Mouse (Mus musculus) cerebellum, postnatal 25 days (tissue): ENCODE measurements around the gene Fos.

ENCODE experiments used
- DNase-seq, 2 experiments: peaks; one replicate each; pipeline ENCODE4 v3.0.0; 2021; ENCODE audit warnings: mixed read lengths in 2 of 2

Fos gene

DNA sequence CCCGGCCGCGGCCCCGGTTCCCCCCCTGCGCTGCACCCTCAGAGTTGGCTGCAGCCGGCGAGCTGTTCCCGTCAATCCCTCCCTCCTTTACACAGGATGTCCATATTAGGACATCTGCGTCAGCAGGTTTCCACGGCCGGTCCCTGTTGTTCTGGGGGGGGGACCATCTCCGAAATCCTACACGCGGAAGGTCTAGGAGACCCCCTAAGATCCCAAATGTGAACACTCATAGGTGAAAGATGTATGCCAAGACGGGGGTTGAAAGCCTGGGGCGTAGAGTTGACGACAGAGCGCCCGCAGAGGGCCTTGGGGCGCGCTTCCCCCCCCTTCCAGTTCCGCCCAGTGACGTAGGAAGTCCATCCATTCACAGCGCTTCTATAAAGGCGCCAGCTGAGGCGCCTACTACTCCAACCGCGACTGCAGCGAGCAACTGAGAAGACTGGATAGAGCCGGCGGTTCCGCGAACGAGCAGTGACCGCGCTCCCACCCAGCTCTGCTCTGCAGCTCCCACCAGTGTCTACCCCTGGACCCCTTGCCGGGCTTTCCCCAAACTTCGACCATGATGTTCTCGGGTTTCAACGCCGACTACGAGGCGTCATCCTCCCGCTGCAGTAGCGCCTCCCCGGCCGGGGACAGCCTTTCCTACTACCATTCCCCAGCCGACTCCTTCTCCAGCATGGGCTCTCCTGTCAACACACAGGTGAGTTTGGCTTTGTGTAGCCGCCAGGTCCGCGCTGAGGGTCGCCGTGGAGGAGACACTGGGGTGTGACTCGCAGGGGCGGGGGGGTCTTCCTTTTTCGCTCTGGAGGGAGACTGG, at the start of gene Fos:
Fos (plus strand) TSS at position 410 of the 817 bp plus-strand sequence.
- peak; percentile 88 to 89 for DNase-seq

DNA sequence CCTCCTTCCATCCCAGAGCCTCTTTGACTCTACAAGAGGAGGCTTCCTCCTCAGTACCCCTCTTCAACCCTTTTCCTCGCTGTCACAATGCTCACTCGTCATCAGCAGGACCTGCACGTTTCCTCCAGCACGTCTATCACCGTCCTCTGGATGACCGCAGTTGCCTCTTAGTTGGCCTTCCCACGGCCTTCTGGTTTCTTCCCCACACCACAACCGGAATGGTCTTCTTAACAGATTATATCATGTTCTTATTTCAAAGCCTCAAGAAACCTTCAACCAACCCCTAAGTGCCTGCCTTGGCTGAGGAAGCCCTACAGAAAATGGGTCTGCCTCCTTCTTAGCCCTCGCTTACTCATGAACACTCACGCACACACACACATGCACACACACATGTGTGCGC, 48.0 kb upstream of the Fos start:
- no peak for DNase-seq

DNA sequence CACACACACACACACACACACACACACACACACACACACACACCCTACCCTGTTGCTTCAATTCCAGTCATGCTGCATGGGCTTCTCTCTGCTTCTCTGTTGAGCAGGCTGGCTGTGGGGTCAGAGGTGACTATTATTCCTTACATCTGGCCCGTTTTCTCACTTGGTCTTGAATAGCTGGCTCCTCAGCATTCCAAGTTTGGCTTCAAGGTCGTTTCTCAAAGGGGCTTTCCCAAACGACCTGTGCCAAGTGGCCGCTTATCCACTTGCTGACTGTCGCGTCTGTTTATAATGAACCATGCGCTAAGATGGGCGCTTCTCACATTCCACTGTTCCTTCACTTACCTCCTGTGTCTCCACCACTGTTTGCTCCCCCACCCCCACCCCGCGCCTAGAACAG, 47.6 kb upstream of the Fos start:
- no peak for DNase-seq

DNA sequence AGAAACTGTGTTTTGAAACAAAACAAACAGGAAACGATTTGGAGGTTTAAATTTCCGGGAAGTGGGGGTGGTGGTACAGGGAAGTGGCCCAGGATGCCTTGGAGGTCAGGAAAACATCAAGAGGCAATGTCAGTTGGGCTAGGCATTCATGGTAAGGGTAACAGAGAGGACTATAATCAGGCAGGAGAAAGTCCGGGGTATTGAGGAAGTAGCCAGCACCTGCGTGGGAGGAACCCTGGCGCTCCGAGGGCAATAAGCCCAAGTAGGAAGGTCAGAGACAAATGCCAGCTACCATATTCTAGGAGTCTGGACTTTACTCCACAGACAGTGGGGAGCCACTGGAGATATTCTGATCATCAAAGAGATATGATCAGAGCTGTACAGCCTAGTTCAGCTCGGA, 45.9 kb upstream of the Fos start:
- DNase-seq, result no peak

DNA sequence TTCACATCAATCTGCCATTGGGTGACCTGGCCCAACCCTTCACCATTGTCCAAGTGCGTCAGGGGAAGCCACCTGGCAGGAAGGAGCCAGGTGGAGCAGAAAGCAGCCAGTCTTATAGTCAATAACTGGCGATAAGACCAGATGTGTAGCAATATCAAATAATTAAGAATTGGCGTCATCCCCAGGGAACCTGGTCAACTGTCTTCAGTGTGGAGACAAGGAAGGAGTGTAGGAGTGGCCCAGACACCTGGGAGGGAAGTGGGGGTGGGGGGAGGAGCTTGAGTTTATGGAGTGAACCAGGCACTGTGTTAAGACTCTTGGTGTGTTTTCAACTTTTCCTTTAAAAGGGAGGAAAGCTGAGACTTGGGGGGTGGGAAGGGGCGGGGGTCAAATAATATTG, 43.7 kb upstream of the Fos start:
- DNase-seq, result no peak

DNA sequence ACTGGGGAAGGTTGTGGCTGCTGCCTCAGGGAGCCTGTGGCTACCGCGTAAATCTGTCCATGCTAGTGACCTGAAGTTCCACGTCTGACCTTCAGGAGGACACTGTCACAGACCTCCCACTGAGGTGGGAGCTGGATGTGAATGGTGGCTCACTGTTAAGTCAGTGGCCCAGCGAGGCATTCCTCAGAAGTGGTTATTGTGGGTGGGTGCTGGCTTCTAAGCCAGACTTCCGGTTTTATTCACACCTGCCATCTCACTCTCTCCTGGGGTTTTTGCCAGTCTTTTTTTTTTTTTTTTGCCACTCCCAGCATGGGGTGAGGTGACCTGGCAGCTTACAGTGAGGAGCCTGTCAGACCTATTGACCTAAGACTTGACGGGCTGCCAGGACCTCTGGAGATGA, 43.3 kb upstream of the Fos start:
- DNase-seq, result no peak

DNA sequence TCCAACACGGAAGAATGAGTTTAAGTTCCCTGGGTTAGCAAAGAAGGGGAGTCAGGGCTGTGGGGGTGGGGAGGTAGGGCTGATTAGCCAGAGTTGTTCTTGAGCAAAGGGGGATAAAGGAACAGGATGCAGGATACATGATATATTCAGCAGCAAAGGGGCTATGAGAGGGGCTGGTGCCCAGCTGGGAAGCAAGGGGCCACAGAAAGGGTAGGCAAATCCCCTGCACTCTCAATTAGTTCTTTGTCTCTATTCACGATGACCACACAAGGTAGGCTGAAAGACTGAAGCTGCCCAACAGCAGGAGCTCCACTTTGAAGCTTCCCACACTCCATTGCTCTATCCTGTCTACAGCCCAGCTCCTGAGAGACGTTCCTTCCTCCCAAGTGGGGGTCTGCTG, 39.8 kb upstream of the Fos start:
- DNase-seq, result no peak

DNA sequence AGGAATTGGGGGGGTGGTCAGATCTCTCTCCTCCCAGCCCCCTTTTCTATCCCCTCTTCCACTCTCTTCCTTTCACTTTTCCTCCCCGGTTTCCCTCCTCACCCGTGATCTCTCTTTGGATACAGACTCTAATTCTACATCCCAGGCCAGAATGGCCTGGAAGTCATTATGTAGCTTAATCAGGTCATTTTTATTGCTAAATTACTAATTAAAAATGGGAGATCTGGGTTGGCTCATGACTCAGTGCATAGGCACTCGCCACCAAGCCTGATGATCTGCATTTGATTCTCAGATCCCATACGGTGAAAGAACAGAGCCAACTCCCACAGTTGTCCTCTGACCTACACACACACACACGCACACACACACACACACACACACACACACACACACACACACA, 39.2 kb upstream of the Fos start:
- DNase-seq, result no peak

DNA sequence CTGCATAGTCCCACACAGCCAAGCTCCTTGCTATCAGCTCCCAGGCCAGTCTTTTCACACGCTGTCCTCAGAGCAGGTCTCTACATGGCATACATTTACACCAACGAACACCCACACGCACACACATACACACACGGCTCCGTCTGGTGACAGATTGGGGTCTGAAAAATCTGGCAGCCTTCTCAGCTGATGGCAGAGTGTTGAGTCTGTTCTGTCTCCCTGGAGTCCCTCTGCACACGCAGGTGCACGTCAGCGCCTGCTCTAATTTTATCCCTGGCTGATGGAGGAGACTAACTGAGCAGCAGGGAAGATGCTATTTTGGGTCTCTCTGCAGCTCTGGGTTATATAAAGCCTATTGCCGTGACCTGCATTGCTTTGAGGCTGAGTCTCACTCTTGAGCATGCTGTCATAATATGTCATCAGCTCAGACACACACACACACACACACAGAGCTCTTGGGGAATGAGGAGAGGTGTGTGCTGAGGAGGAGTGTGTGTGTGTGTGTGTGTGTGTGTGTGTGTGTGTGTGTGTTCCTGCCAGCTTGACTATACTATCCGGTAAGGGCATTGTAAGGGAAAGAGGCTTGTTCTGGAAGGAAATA, 37.6 kb upstream of the Fos start:
- peak; percentile 89 to 90 for DNase-seq

DNA sequence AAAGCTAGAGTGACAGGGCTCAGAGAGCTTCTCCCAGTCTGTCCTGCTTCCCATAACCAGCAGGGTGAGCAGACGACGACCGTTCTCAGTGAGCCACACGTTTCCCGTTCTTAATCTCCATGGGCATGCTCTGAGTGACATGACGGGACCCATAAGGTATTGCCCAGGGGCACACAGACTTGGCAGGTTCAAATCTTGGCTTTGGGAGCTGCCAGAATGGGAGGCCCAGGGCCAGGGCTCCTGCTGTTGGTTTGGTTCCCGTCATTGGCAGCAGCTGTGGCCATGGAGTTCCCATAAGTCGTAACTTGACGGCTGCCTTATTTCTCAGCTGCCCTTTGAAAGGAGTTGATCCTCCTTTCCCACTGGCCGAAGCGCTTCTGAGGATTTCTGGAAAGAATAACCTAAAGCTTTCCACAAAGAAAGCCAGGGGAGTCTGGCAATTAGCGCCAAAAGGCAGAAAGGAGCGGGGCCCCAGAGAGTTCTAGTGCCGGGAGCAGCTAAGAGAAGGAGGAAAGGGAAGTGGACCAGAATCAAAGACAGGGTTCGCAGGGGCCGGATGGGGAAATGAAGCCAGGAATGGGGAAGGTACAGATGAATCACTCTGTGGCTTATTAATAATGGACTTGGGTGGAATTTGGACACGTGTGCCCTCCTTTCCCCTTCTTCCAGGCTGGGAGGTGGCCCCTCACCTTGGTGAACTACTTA, 36.4 kb upstream of the Fos start:
- peak; percentile 61 to 70 for DNase-seq

DNA sequence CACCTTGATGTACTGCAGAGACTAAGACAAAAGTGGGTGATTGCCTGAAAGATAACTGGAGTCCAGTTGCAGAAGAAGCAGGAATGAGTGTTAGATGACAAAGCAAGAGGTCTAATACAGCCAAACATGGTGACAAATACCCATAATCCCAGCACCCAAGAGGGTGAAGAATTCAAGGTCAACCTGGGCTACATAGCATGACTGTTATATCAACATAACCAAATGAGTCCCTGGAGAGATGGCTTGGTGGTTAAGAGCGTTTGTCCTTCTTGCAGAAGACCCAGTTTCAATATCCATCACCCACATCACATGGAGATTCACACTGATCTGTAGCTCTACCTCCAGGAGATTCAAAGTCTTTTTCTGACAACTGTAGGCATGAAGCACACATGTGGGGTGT, 30.2 kb upstream of the Fos start:
- DNase-seq, result no peak

DNA sequence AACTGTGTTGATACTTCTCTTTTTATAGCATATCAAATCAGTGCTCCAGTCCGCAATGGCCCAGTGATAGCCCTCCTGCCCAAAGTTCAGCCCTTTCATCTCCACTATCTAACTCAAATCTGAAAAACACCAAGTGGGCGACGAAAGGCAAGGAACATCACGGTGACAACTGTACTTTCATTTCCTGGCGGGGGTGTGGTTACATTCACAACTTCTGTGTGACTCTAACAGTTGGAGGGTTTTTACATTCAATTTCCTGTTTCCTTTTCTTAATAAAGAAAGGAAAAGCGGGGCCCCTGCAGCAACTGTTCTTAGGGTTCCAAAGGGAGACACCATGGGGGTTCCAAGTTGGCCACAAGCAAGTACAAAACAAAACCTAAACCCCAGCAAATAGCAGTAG, 29.0 kb upstream of the Fos start:
- no peak for DNase-seq

DNA sequence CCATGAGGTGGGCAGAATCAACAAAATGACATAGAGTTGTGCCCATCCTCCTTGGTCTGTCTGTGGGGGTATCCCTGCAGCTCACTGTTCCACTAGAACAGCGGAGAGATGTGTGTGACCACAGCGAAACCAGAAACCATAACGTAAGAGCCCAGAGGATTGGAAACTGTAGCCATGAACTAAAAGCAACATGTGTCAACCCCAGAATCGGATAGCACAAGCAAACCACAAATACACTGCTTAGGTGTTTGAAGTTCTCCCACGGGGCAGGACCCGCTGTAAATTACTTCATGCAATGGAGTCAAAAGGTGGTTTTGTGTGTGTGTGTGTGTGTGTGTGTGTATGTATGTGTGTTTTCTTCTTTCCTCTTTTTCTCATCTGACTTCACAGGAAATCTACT, 26.7 kb upstream of the Fos start:
- DNase-seq, result no peak

DNA sequence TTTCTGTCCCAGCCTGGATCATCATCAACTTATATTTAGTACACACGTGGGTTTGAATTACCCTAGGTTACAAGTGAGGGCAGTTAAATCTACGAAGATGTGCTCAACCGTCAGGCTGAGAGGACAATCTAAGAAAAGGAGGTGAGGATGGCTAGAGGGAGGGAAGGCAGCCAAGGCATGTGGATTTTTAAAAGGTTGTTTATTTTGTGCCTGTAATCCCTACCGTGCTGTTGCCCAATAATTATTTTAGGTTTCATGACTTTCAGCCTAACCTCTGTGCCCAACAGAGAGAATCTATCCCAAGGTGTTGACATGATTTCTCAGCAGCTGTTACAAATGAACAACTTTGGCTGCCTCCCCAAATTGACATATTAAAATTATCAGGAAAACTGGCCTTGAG, 26.2 kb upstream of the Fos start:
- DNase-seq, result no peak

DNA sequence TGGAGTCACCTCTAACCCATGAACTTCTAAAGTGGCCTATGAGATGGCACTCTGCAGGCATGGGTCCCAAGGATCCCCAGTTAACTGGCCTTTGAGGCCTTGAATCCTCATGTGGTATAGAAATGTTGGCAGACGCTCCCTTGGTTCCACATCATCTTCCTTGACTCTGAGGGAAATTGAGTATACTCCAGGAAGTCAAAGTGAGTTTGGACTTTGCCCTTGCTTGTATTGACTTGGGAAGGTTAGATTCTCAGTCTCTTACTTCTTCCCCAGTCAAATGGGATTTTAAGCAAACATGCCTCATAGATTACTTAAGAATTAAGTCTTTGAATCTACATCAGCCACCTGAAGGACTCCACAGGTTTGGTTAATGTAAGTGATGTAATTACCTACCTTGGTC, 24.2 kb upstream of the Fos start:
- no peak for DNase-seq

DNA sequence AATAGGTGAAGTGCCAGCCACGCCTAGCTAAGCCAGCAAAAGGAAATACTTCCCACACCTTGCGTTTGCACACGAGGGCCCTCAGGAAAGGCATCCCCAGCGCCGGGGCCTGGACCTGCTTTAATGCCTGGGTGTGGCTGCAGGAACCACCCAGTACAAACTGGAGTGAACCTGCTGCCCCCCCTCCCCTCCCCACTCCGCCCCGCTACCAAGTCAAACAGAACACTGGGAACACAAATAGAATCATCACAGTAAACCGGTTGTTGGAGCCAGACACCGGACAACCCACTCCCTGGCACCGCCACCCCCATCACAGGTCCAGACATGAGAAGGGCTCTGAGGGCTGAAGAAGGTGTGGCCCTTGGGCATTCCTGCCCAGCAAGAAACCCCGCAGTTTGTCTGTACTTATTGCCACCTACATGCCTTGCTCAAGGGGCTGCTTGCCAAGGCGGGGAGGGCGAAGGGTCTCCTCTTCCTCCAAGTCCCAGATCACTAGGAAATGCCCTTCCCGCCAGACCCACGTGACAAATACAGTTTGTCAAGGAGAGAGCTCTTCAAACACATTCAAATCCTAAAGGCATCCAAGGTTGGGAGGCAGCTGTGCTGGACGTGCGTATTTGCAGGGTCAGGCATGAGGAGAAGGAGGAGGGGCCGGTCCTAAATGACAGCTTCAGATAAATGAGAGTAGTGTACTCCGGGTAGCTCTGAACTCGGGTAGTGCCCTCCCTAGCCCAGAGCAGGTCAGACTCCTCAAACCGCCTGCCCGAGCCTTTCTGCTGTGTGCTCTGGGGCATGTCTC, 21.8 kb upstream of the Fos start:
- no peak for DNase-seq

DNA sequence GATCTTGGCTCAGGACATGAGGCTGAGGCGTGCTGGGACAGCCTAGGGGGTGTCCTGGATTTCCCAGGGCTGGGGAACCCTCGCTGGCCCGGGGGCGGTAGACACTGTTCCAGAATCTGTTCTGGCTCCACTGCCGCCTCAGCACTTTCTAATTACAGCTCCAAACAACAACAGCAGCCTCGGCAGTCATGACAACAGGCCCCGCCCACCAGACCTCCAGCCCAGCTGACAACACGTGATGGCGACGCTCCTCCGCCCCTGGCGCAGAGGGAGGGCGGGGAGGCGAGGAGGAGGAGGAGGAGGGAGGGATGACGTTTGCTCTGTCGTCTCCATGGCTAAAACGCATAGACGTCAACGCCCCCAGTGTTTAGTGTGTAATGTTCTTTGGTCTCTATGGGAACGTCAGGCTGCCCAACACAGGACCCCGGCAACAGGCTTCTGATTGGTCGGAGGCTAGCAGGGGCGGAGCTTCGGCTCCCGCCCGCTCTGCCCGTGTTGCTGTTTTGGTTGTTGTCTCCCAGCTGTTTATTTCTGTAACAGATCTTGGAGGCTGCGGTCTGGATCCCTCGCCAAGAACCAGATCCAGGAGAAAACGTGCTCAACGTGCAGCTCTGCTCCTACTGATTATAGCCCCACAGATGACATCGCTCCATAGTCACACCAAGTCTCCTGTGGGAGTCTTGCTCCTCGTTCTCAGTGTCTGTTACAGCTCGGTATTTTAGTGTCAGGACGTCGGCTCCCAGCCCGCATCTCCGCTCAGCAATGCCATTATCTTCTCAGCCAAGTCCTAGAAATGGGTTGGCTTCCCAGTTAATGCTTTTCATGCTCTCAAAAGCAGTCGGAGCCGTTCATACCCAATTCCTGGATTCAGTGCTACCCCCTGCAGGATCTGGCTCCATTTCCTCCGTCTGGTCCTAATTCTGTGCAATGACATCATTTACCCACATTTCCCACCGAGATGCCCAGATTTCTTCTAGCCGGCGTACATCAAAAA, 18.3 kb upstream of the Fos start:
- DNase-seq, result peak; percentile 90 to 93

DNA sequence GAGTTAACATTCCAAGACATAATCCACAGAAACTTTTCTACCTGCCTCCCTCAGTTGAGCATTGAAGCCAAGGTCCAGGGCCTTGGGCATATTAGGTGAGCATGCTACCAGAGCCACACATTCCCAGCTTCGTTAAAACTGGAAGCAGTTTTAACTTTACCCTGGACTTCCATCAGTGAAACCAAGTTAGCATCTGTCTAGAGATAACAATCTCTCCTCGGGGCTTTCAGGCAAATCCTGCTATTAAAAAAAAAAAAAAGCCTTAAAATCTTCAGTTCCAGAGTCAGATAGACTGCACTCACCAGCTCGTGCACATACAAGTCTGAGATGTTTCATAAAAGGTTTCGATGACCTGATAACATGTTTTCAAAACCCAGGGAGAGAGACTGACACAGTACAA, 17.4 kb upstream of the Fos start:
- DNase-seq, result no peak

DNA sequence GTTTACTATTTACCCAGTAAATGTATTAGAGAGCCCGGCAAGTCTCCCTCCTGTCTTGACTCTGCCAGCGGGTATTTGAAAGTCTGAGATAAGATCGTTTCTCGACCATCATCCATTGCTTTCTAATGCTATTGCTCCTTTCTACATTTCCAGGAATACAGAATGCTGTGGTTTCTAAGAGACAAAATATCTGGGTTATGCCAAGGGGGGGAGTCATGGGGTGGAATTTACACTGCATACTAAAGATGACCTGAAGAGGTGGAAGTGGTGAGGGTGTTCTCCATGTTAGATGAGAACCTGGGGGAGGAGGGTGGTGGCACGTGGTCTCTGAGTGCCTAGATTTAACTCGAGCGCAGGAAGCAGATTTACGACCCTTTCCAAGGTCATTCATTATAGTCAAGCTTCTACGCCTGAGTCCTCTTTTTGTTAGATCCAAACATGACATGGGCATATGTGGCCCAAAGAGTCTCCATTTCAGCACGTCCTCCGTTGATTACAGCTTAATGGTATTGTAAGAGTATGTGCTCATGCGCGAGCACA, 16.7 kb upstream of the Fos start:
- DNase-seq, result no peak

DNA sequence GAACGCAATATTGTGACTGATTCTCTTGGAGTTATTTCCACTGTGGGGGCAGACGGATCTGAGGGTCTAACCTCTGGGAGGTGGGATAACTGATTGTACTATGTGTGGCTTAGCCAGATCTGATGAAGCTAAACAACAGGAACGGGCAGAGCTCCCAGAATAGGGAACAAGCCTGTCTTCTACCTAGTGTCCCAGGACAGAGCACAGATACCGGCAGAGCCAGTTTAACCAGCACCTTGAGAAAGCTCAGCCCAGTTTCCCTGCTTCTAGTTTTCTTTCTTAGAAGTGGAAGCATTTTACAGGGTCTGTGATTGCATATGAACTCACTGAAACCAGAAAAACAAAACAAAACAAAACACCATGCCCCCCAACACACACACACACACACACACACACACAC, 13.9 kb upstream of the Fos start:
- DNase-seq, result no peak

DNA sequence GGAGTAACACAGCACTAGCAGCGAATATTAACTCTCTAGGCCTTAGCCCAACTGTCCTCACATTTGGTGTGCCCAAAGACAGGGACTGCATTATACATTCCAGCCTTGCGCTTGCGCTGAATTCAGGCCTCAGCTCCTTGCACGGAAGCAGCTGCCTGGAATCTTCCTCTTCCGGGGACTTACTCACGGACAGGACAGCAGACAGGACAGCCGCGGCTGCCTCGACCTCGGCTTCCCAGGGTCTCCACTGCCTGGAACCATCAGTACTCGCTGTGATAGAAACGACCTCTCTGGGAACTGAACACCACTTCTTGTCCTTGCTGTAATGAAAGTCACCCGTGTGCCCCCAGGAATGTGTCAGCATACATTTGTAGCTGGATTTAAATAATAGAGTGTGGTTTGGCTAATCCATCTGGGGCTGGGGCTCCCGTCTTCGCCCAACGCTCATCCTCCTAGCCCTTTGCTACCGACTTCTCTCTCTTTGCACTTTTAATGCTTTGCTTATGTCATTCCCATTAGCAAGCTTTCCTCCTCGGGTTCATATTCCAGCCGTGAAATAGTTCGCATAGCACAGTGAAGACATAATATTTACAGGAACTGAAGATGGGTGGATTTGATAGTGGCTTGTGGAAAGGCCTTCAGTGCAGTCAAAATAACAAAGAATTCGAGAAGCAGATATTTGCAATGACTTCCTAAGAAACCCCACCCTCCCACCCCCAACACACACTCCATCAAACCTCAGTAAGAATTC, 11.6 kb upstream of the Fos start:
- DNase-seq, result no peak
